In genomic region chr13:101851329-101851728, GRCm38 (mm10) we compare ENCODE assay signal across 23 mouse cellular contexts.
DNase-seq lines count a peak whose midpoint lies in the region; ATAC-seq lines count a peak whose summit lies in the region.
"Had no signal": no experiment of that assay in that cellular context is flagged by ENCODE, and none has a peak within 500 bp of the region (broad histone marks: within the 10 kb centered on the region; RNA-seq: fewer than 3 reads in every experiment).

No protein-coding gene starts in this region.

- H3K9ac ChIP-seq in midbrain, embryonic 11.5 days (ENCODE audit: low read length): no peak overlapping the region
- H3K9ac ChIP-seq in forebrain, embryonic 14.5 days (ENCODE audit: low read length): no peak overlapping the region
- H3K9ac ChIP-seq: embryonic facial prominence, embryonic 13.5 days; embryonic facial prominence, embryonic 15.5 days; forebrain, embryonic 12.5 days; forebrain, embryonic 15.5 days; forebrain, postnatal 0 days had no signal

- DNase-seq in midbrain, embryonic 11.5 days (ENCODE audit: low spot score, missing footprints): peak; percentile 8
- DNase-seq in midbrain, embryonic 10.5 days (ENCODE audit: low spot score): no peak
- peak; percentile 70 for DNase-seq in MEL-GATA-1-ER (ENCODE audit: extremely low read depth, low read depth)
- no peak for DNase-seq in embryonic facial prominence, embryonic 10.5 days (ENCODE audit: low spot score)
- no peak for DNase-seq in forebrain, embryonic 14.5 days (ENCODE audit: low spot score)
- DNase-seq in embryo, embryonic 9.5 days (ENCODE audit: extremely low spot score): no peak
- DNase-seq: adrenal gland, adult 2 months; adrenal gland, postnatal 10 days; adrenal gland, postnatal 25 days; cerebellum, adult 11-12 months; cerebellum, adult 2 months; cerebellum, adult 9-10 months; cerebellum, postnatal 10 days; cerebellum, postnatal 25 days; embryo, embryonic 11 days; forebrain, postnatal 0 days had no signal

- 73% methylated on average over 6 of the region's 6 CpGs for WGBS in midbrain, embryonic 11.5 days
- 71% methylated on average over 6 of the region's 6 CpGs for WGBS in midbrain, embryonic 10.5 days
- 77% methylated on average over 6 of the region's 6 CpGs for WGBS in embryonic facial prominence, embryonic 10.5 days
- 64% methylated on average over 6 of the region's 6 CpGs for WGBS in forebrain, embryonic 14.5 days

- H3K4me1 ChIP-seq in midbrain, embryonic 11.5 days (ENCODE audit: control insufficient read depth, insufficient read depth, low read length): no peaks in the 10 kb centered on the region
- H3K4me1 ChIP-seq in midbrain, embryonic 10.5 days: no peaks in the 10 kb centered on the region
- H3K4me1 ChIP-seq in embryonic facial prominence, embryonic 10.5 days: peaks cover 11% of the 10 kb centered on the region
- H3K4me1 ChIP-seq in forebrain, embryonic 14.5 days (ENCODE audit: control insufficient read depth, insufficient read depth, low read length): no peaks in the 10 kb centered on the region
- H3K4me1 ChIP-seq: embryonic facial prominence, embryonic 13.5 days; forebrain, embryonic 10.5 days; forebrain, embryonic 12.5 days; forebrain, embryonic 15.5 days had no signal

- no peak overlapping the region for H3K4me3 ChIP-seq in midbrain, embryonic 11.5 days (ENCODE audit: low read depth, low read length)
- no peak overlapping the region for H3K4me3 ChIP-seq in midbrain, embryonic 10.5 days
- no peak overlapping the region for H3K4me3 ChIP-seq in embryonic facial prominence, embryonic 10.5 days
- H3K4me3 ChIP-seq in forebrain, embryonic 14.5 days (ENCODE audit: low read depth, low read length): no peak overlapping the region
- H3K4me3 ChIP-seq: embryonic facial prominence, embryonic 13.5 days; embryonic facial prominence, embryonic 15.5 days; erythroblast, embryonic 14.5 days; forebrain, embryonic 10.5 days; forebrain, embryonic 12.5 days; forebrain, embryonic 15.5 days had no signal

- H3K36me3 ChIP-seq in midbrain, embryonic 11.5 days (ENCODE audit: control insufficient read depth, insufficient read depth, low read length): no peaks in the 10 kb centered on the region
- no peaks in the 10 kb centered on the region for H3K36me3 ChIP-seq in midbrain, embryonic 10.5 days
- H3K36me3 ChIP-seq in embryonic facial prominence, embryonic 10.5 days (replicated peaks): no peaks in the 10 kb centered on the region
- H3K36me3 ChIP-seq in forebrain, embryonic 14.5 days (ENCODE audit: control insufficient read depth, insufficient read depth, low read length): no peaks in the 10 kb centered on the region
- H3K36me3 ChIP-seq: embryonic facial prominence, embryonic 13.5 days; embryonic facial prominence, embryonic 15.5 days; forebrain, embryonic 10.5 days; forebrain, embryonic 12.5 days; forebrain, embryonic 15.5 days had no signal

- H3K4me2 ChIP-seq in midbrain, embryonic 11.5 days: no peak overlapping the region
- H3K4me2 ChIP-seq in forebrain, embryonic 14.5 days (ENCODE audit: low read length): no peak overlapping the region
- H3K4me2 ChIP-seq: embryonic facial prominence, embryonic 13.5 days; embryonic facial prominence, embryonic 15.5 days; forebrain, embryonic 12.5 days; forebrain, embryonic 15.5 days had no signal

- no peaks in the 10 kb centered on the region for H3K9me3 ChIP-seq in midbrain, embryonic 11.5 days (ENCODE audit: control insufficient read depth, low read length)
- no peaks in the 10 kb centered on the region for H3K9me3 ChIP-seq in midbrain, embryonic 10.5 days (replicated peaks)
- no peaks in the 10 kb centered on the region for H3K9me3 ChIP-seq in embryonic facial prominence, embryonic 10.5 days
- H3K9me3 ChIP-seq in forebrain, embryonic 14.5 days (replicated peaks; ENCODE audit: control insufficient read depth, low read length): no peaks in the 10 kb centered on the region
- H3K9me3 ChIP-seq: embryonic facial prominence, embryonic 13.5 days; embryonic facial prominence, embryonic 15.5 days; forebrain, embryonic 10.5 days; forebrain, embryonic 12.5 days; forebrain, embryonic 15.5 days had no signal

- H3K27me3 ChIP-seq in midbrain, embryonic 11.5 days (ENCODE audit: control insufficient read depth, insufficient read depth, low read length): no peaks in the 10 kb centered on the region
- H3K27me3 ChIP-seq in midbrain, embryonic 10.5 days (ENCODE audit: low read depth, poor library complexity, severe bottlenecking): no peaks in the 10 kb centered on the region
- H3K27me3 ChIP-seq in embryonic facial prominence, embryonic 10.5 days (replicated peaks; ENCODE audit: low read depth, poor library complexity, severe bottlenecking): no peaks in the 10 kb centered on the region
- H3K27me3 ChIP-seq in forebrain, embryonic 14.5 days (replicated peaks; ENCODE audit: control insufficient read depth, insufficient read depth, low read length): no peaks in the 10 kb centered on the region
- H3K27me3 ChIP-seq: embryonic facial prominence, embryonic 13.5 days; embryonic facial prominence, embryonic 15.5 days; forebrain, embryonic 12.5 days; forebrain, embryonic 15.5 days had no signal

- H3K27ac ChIP-seq in midbrain, embryonic 11.5 days (ENCODE audit: low read depth, low read length): no peak overlapping the region
- no peak overlapping the region for H3K27ac ChIP-seq in midbrain, embryonic 10.5 days (replicated peaks)
- no peak overlapping the region for H3K27ac ChIP-seq in embryonic facial prominence, embryonic 10.5 days (replicated peaks)
- H3K27ac ChIP-seq in forebrain, embryonic 14.5 days (ENCODE audit: low read depth, low read length): no peak overlapping the region
- H3K27ac ChIP-seq: embryonic facial prominence, embryonic 13.5 days; embryonic facial prominence, embryonic 15.5 days; forebrain, embryonic 10.5 days; forebrain, embryonic 12.5 days; forebrain, embryonic 15.5 days had no signal

- ATAC-seq in midbrain, embryonic 11.5 days (ENCODE audit: low FRiP score): no peak
- 0 out of 2 replicates have a peak, but pooled peaks have one; percentile 32 for ATAC-seq in common myeloid progenitor, adult 5-6 weeks (replicated peaks; ENCODE audit: low read depth, poor library complexity, severe bottlenecking)
- no peak for ATAC-seq in forebrain, embryonic 14.5 days
- ATAC-seq: forebrain, embryonic 15.5 days; forebrain, postnatal 0 days had no signal

Comparison
In these comparisons a context has a peak if more than half of its experiments do, and no peak if none do; other contexts are left out.
1. DNase-seq: peak in midbrain, embryonic 11.5 days (single experiment) and MEL-GATA-1-ER (single experiment); none in midbrain, embryonic 10.5 days (single experiment), embryonic facial prominence, embryonic 10.5 days (single experiment), forebrain, embryonic 14.5 days (single experiment) and embryo, embryonic 9.5 days (single experiment).